Mouse (Mus musculus) CH12.LX (cell line): ENCODE data around the gene Fam71e2. TPM values are rescaled to one million over a fixed set of nuclear protein-coding genes. Genes with fewer than 3 reads are reported as not detected.

Experiments
- DNase-seq: peaks from one replicate; pipeline ENCODE4 v3.0.0-alpha.2; 2013; ENCODE audit errors: extremely low read depth
- H3K27ac ChIP-seq: 2 replicates; pipeline ENCODE4 v1.5.1; 2012; ENCODE audit warnings: low read depth, mild to moderate bottlenecking, control low read depth, moderate library complexity; ENCODE audit not compliant: insufficient read depth
- H3K27me3 ChIP-seq: replicated peaks from 2 replicates; pipeline ENCODE3; 2012; ENCODE audit warnings: inconsistent platforms
- H3K36me3 ChIP-seq, 2 experiments: replicated peaks in 1 of 2; 2 replicates each; pipeline versions ENCODE3 to v1.6.1; 2012; ENCODE audit warnings: inconsistent platforms in 1 of 2, low read length in 1 of 2, mild to moderate bottlenecking in 1 of 2, mixed read lengths in 1 of 2, moderate library complexity in 1 of 2; ENCODE audit not compliant: control insufficient read depth in 1 of 2, insufficient read depth in 1 of 2
- H3K4me1 ChIP-seq, 2 experiments: 2 replicates each; pipeline ENCODE4 v1.6.1; 2012; ENCODE audit warnings: inconsistent platforms in 1 of 2, moderate library complexity in 1 of 2; ENCODE audit not compliant: insufficient read depth in 2 of 2, control insufficient read depth in 1 of 2
- H3K4me2 ChIP-seq: 2 replicates; pipeline ENCODE4 v1.6.1; 2012; ENCODE audit warnings: low read depth, mild to moderate bottlenecking, control low read depth; ENCODE audit not compliant: poor library complexity, insufficient read depth, severe bottlenecking
- H3K4me3 ChIP-seq, 3 experiments: fragments of 150-350 bp in 1 of 3; sonication (generic) in 1 of 3; replicated peaks in 1 of 3; 2 replicates each; pipeline versions ENCODE3 to v1.5.1; 2011 to 2012; ENCODE audit warnings: low read depth in 2 of 3, low read length in 2 of 3, mild to moderate bottlenecking in 2 of 3, moderate library complexity in 2 of 3, control low read depth in 1 of 3, improper control_type of control experiment in 1 of 3, inconsistent platforms in 1 of 3, mixed read lengths in 1 of 3; ENCODE audit not compliant: poor library complexity in 1 of 3
- H3K79me2 ChIP-seq: replicated peaks from 2 replicates; pipeline ENCODE4 v1.6.1; 2012; ENCODE audit warnings: mild to moderate bottlenecking, moderate library complexity; ENCODE audit not compliant: control insufficient read depth, poor library complexity, insufficient read depth, severe bottlenecking; ENCODE audit errors: extremely low read depth
- H3K9ac ChIP-seq: 2 replicates; pipeline ENCODE4 v1.6.1; 2012; ENCODE audit warnings: low read depth, mild to moderate bottlenecking, control low read depth, moderate library complexity; ENCODE audit not compliant: insufficient read depth
- H3K9me3 ChIP-seq: replicated peaks from 2 replicates; pipeline ENCODE3; 2012; ENCODE audit warnings: low read length, inconsistent platforms, mixed read lengths
- BHLHE40 ChIP-seq: IDR thresholded peaks from 2 replicates; pipeline ENCODE4 v1.6.1; 2011; ENCODE audit warnings: mild to moderate bottlenecking, low read depth, low read length, improper control_type of control experiment
- CHD1 ChIP-seq: IDR thresholded peaks from 2 replicates; pipeline ENCODE4 v1.6.1; 2012; ENCODE audit warnings: low read depth, low read length, improper control_type of control experiment, inconsistent platforms
- CHD2 ChIP-seq: IDR thresholded peaks from 2 replicates; pipeline ENCODE4 v1.6.1; 2011; ENCODE audit warnings: low read length, improper control_type of control experiment
- CTCF ChIP-seq, 2 experiments: IDR thresholded peaks in 1 of 2; conservative IDR thresholded peaks in 1 of 2; 2 replicates each; pipeline ENCODE4 v1.5.1; 2011 to 2012; ENCODE audit warnings: low read depth in 2 of 2, low read length in 2 of 2, improper control_type of control experiment in 1 of 2, inconsistent platforms in 1 of 2, mild to moderate bottlenecking in 1 of 2, moderate library complexity in 1 of 2
- E2F4 ChIP-seq: IDR thresholded peaks from 2 replicates; pipeline ENCODE4 v1.6.1; 2011; ENCODE audit warnings: low read depth, low read length, improper control_type of control experiment; ENCODE audit not compliant: insufficient replicate concordance
- ELF1 ChIP-seq: IDR thresholded peaks from 2 replicates; pipeline ENCODE4 v1.6.1; 2014; ENCODE audit warnings: low read depth, mild to moderate bottlenecking, inconsistent platforms, low read length, improper control_type of control experiment
- EP300 ChIP-seq: IDR thresholded peaks from 2 replicates; pipeline ENCODE4 v1.6.1; 2011; ENCODE audit warnings: low read length, improper control_type of control experiment
- ETS1 ChIP-seq: conservative IDR thresholded peaks from 2 replicates; pipeline ENCODE4 v1.6.1; 2012; ENCODE audit warnings: low read depth, mild to moderate bottlenecking, inconsistent platforms, low read length, improper control_type of control experiment, moderate library complexity
- GABPA ChIP-seq: IDR thresholded peaks from 2 replicates; pipeline ENCODE4 v1.6.1; 2012; ENCODE audit warnings: low read depth, low read length, improper control_type of control experiment, inconsistent platforms; ENCODE audit not compliant: insufficient replicate concordance
- HCFC1 ChIP-seq: IDR thresholded peaks from 2 replicates; pipeline ENCODE4 v1.6.1; 2012; ENCODE audit warnings: low read depth, mild to moderate bottlenecking, inconsistent platforms, low read length, improper control_type of control experiment
- IRF4 ChIP-seq: IDR thresholded peaks from 2 replicates; pipeline ENCODE4 v1.6.1; 2014; ENCODE audit warnings: low read depth, mild to moderate bottlenecking, inconsistent platforms, low read length, improper control_type of control experiment
- JUN ChIP-seq: IDR thresholded peaks from 2 replicates; pipeline ENCODE4 v1.6.1; 2011; ENCODE audit warnings: low read depth, mild to moderate bottlenecking, low read length, improper control_type of control experiment, moderate library complexity; ENCODE audit not compliant: insufficient read depth
- JUND ChIP-seq: conservative IDR thresholded peaks from 2 replicates; pipeline ENCODE4 v1.6.1; 2011; ENCODE audit warnings: low read depth, low read length, improper control_type of control experiment
- KAT2A ChIP-seq: IDR thresholded peaks from 2 replicates; pipeline ENCODE4 v1.6.1; 2012; ENCODE audit warnings: low read length, improper control_type of control experiment, inconsistent platforms; ENCODE audit not compliant: insufficient replicate concordance
- MAFK ChIP-seq: IDR thresholded peaks from 2 replicates; pipeline ENCODE4 v1.6.1; 2011; ENCODE audit warnings: low read length, improper control_type of control experiment; ENCODE audit not compliant: insufficient replicate concordance
- MAX ChIP-seq: IDR thresholded peaks from 2 replicates; pipeline ENCODE4 v1.6.1; 2011; ENCODE audit warnings: low read length, improper control_type of control experiment
- MAZ ChIP-seq: IDR thresholded peaks from 2 replicates; pipeline ENCODE4 v1.6.1; 2012; ENCODE audit warnings: low read depth, mild to moderate bottlenecking, inconsistent platforms, low read length, improper control_type of control experiment, moderate library complexity
- MEF2A ChIP-seq: IDR thresholded peaks from 2 replicates; pipeline ENCODE4 v1.6.1; 2014; ENCODE audit warnings: low read depth, mild to moderate bottlenecking, inconsistent platforms, low read length, improper control_type of control experiment, borderline replicate concordance
- MXI1 ChIP-seq: IDR thresholded peaks from 2 replicates; pipeline ENCODE4 v1.6.1; 2011; ENCODE audit warnings: mild to moderate bottlenecking, low read depth, low read length, improper control_type of control experiment
- MYC ChIP-seq: IDR thresholded peaks from 2 replicates; pipeline ENCODE4 v1.6.1; 2011; ENCODE audit warnings: low read depth, mild to moderate bottlenecking, improper control_type of control experiment, low read length
- NELFE ChIP-seq: IDR thresholded peaks from 2 replicates; pipeline ENCODE4 v1.6.1; 2011; ENCODE audit warnings: low read depth, low read length, improper control_type of control experiment
- NRF1 ChIP-seq: IDR thresholded peaks from 2 replicates; pipeline ENCODE4 v1.6.1; 2014; ENCODE audit warnings: low read depth, mild to moderate bottlenecking, inconsistent platforms, low read length, improper control_type of control experiment, moderate library complexity
- PAX5 ChIP-seq: IDR thresholded peaks from 2 replicates; pipeline ENCODE4 v1.6.1; 2012; ENCODE audit warnings: low read length, inconsistent platforms, mixed read lengths
- POLR2A ChIP-seq: IDR thresholded peaks from 2 replicates; pipeline ENCODE4 v1.6.1; 2011; ENCODE audit warnings: low read depth, mild to moderate bottlenecking, improper control_type of control experiment, low read length
- POLR2AphosphoS2 ChIP-seq: IDR thresholded peaks from 2 replicates; pipeline ENCODE4 v1.6.1; 2011; ENCODE audit warnings: low read depth, low read length, improper control_type of control experiment
- RAD21 ChIP-seq: IDR thresholded peaks from 2 replicates; pipeline ENCODE4 v1.6.1; 2011; ENCODE audit warnings: low read depth, mild to moderate bottlenecking, low read length, improper control_type of control experiment, moderate library complexity
- RCOR1 ChIP-seq: conservative IDR thresholded peaks from 2 replicates; pipeline ENCODE4 v1.6.1; 2012; ENCODE audit warnings: low read depth, mild to moderate bottlenecking, inconsistent platforms, low read length, improper control_type of control experiment
- SIN3A ChIP-seq: IDR thresholded peaks from 2 replicates; pipeline ENCODE4 v1.6.1; 2012; ENCODE audit warnings: low read length, improper control_type of control experiment, inconsistent platforms
- SMC3 ChIP-seq: IDR thresholded peaks from 2 replicates; pipeline ENCODE4 v1.6.1; 2011; ENCODE audit warnings: low read depth, low read length, improper control_type of control experiment
- TBP ChIP-seq: conservative IDR thresholded peaks from 2 replicates; pipeline ENCODE4 v1.6.1; 2011; ENCODE audit warnings: low read depth, low read length, improper control_type of control experiment
- TCF12 ChIP-seq: IDR thresholded peaks from 2 replicates; pipeline ENCODE4 v1.6.1; 2014; ENCODE audit warnings: low read depth, mild to moderate bottlenecking, inconsistent platforms, low read length, improper control_type of control experiment
- UBTF ChIP-seq: IDR thresholded peaks from 2 replicates; pipeline ENCODE4 v1.6.1; 2012; ENCODE audit warnings: low read depth, mild to moderate bottlenecking, inconsistent platforms, low read length, improper control_type of control experiment, moderate library complexity
- USF1 ChIP-seq: IDR thresholded peaks from 2 replicates; pipeline ENCODE4 v1.6.1; 2014; ENCODE audit warnings: low read depth, mild to moderate bottlenecking, inconsistent platforms, low read length, improper control_type of control experiment
- USF2 ChIP-seq: conservative IDR thresholded peaks from 2 replicates; pipeline ENCODE4 v1.6.1; 2011; ENCODE audit warnings: low read depth, low read length, improper control_type of control experiment
- ZC3H11A ChIP-seq: IDR thresholded peaks from 2 replicates; pipeline ENCODE4 v1.6.1; 2012; ENCODE audit warnings: low read depth, mild to moderate bottlenecking, inconsistent platforms, low read length, improper control_type of control experiment
- ZKSCAN1 ChIP-seq: IDR thresholded peaks from 2 replicates; pipeline ENCODE4 v1.6.1; 2012; ENCODE audit warnings: low read depth, inconsistent platforms, low read length, improper control_type of control experiment, borderline replicate concordance
- ZMIZ1 ChIP-seq: IDR thresholded peaks from 2 replicates; pipeline ENCODE4 v1.6.1; 2012; ENCODE audit warnings: low read depth, mild to moderate bottlenecking, inconsistent platforms, low read length, improper control_type of control experiment
- ZNF384 ChIP-seq: IDR thresholded peaks from 2 replicates; pipeline ENCODE4 v1.6.1; 2012; ENCODE audit warnings: low read depth, low read length, improper control_type of control experiment, inconsistent platforms
- dilution Hi-C: fragments of 300-500 bp; cut with MboI; formaldehyde crosslinking; loops from 2 replicates; pipeline ENCODE4 v1.14.3; 2020; ENCODE audit warnings: low sequenced_read_pairs; ENCODE audit not compliant: extremely low pct_unique_long_range_greater_than_20kb, extremely low pct_ligation_motif_present
- in situ Hi-C: fragments of 300-500 bp; cut with MboI; formaldehyde crosslinking; loops from 3 replicates; pipeline ENCODE4 v1.14.3; 2019; ENCODE audit warnings: low sequenced_read_pairs, low pct_ligation_motif_present, low pct_unique_long_range_greater_than_20kb, mixed read lengths
- polyA plus RNA-seq: library from polyadenylated mRNA; unstranded; fragments of >175 nt; gene quantifications from 2 replicates; pipeline ENCODE4 v1.2.1, GENCODE M21; 2012; ENCODE audit warnings: low read depth; ENCODE audit not compliant: insufficient read length
- total RNA-seq, 2 experiments: library from RNA; depleted of rRNA; stranded (reverse); fragments of 300-350 nt in 1 of 2; fragments of >200 nt in 1 of 2; gene quantifications; 2 replicates each; pipeline ENCODE4 v1.2.3; 2012 to 2014

Fam71e2 gene
- total and polyA plus RNA-seq, 3 experiments, result not detected

DNA sequence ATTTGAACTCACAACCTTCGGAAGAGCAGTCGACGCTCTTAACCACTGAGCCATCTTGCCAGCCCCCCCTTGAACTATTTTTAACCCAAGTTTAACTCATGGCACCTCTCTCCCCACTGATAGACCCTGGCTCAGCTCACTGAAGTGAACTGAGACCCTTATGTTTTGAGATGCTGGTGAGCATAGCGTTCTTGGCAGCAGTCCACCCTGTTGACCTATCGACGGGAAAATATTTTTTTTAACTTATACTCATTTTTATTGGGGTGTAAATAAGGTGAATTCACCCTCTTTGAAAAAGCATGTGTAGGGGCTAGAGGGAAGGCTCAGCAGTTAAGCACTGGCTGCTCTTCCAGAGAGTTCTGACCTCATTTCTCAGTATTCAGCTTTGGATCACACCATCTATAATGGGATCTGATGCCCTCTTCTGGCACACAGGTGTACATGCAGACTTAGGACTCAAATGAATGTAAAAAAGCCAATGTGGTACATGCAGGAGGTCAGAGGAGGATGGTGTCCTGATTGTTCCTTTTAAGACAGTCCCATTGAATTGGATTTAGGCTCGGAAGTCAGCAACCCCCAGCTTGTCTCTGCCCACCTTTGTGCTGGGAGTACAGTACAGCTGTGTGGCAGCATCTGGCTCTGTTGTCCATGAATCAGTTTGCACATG lies 24.8 kb upstream of the Fam71e2 start:
- in situ Hi-C loops, result no loop called here
- no peak for DNase-seq
- Histone ChIP-seq H3K9me3 (no peaks in the 10 kb centered on the region), H3K36me3 (peaks cover 39 to 55% of the 10 kb centered on the region in 2 experiments), H3K4me3 (no peak overlapping the region), H3K27me3 (no peaks in the 10 kb centered on the region), H3K4me2 (no peak overlapping the region), H3K27ac (no peak overlapping the region), H3K9ac (no peak overlapping the region), H3K4me1 (peaks cover 5 to 26% of the 10 kb centered on the region in 2 experiments; a peak in 2 of 4 replicates), H3K79me2 (peaks cover 24% of the 10 kb centered on the region)
- dilution Hi-C loops, result no loop called here
- TF ChIP-seq E2F4 (no peak), SMC3 (peak; percentile 44), CHD2 (0 out of 2 replicates have a peak, but pooled peaks have one; percentile 13), NELFE (no peak), UBTF (no peak), JUN (no peak), TBP (no peak), POLR2AphosphoS2 (peak; percentile 94), USF2 (no peak), SIN3A (no peak), MXI1 (peak; percentile 11; the same call in 1 of the 2 replicates), MAFK (no peak), NRF1 (no peak), KAT2A (no peak), TCF12 (0 out of 2 replicates have a peak, but pooled peaks have one; percentile 10), CHD1 (no peak), EP300 (no peak), BHLHE40 (no peak), USF1 (no peak), ZMIZ1 (peak; percentile 22; the same call in 1 of the 2 replicates), JUND (no peak), ETS1 (no peak), ZKSCAN1 (no peak), POLR2A (peak; percentile 61; the same call in 1 of the 2 replicates), ELF1 (no peak), MEF2A (0 out of 2 replicates have a peak, but pooled peaks have one; percentile 12), RCOR1 (0 out of 2 replicates have a peak, but pooled peaks have one; percentile 19), RAD21 (peak; percentile 24), MAZ (0 out of 2 replicates have a peak, but pooled peaks have one; percentile 42), IRF4 (0 out of 2 replicates have a peak, but pooled peaks have one; percentile 14), MYC (peak; percentile 59; the same call in 1 of the 2 replicates), ZNF384 (no peak), ZC3H11A (no peak), CTCF (conservative IDR thresholded peaks at IDR 0.05 in 1 of 2, IDR thresholded peaks at IDR 0.05 in 1 of 2; ENCODE audit: low read depth in 2 of 2, low read length in 2 of 2) (peak; percentile 49 to 58), PAX5 (no peak), GABPA (no peak), MAX (no peak), HCFC1 (no peak)
